Mouse (Mus musculus) kidney, adult 8-10 months (tissue): ENCODE results near the gene Nme4.

Source experiments
- DNase-seq, 2 experiments: peaks; one replicate each; pipeline ENCODE4 v3.0.0; 2022

The Nme4 gene

DNA sequence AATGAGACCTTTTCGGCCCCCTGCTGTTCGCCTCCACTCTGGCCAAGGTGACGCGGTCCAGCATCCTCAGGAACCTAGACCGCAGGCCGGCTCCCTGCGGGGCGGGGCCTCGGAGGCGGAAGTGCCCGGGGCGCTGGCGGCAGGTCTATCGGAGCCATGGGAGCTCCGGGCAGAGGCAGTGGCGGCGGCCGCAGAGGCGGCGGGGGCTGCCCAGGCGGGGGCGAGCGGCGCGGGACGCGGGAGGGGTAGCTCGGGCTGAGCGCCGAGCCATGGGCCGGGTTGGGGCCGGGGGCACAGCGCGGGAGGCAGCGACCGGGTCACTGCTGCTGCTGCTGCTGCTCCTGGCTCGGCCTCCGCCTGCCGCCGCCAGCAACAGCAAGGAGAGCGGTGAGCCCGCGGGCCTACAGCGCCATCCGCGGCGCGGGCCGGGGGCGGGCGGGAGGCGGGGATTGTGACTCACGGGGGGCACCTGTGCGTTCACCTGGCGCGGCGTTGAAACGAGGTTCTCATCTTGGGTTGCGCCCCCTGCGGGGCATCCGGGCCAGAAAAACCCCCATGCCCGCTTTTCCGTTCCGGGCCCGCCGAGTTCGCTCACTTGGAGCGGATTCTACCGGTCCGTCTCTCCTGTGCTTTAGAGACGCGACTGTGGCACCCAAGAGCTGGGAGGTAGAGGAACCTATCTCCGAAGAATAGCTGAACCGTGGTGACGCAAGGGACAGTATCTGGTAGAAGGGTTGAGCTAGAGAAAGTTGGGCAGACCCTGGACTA is 18.0 kb upstream of the Nme4 start, which contains the start of gene Tmem8:
Tmem8 (plus strand) TSS at position 119 of the 768 bp plus-strand sequence.
- peak; percentile 83 to 84 for DNase-seq

DNA sequence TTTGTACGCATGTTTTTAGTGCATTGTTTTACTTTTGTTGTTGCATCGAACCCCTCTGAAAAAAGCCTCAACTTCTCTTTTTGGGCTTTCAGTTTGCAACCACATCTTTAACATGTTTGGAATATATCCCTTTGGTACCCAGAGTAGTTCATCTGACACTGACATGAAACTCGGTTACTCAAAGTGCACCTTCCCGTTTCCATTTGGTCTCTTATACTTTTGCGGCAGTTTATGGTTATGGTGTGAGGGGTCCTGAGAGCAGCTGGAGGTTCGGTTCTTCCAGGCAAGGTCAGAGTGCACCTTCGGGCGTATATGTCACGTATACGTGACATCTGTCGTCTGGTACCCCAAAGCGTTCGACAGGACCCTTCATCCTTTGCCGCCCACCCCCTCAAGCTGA is 17.3 kb upstream of the Nme4 start:
- DNase-seq = no peak

- DNase-seq = no peak
Observed at GRCm38 (mm10) chr17:26111722-26112121, 16.3 kb upstream of the Nme4 start.

GRCm38 (mm10) chr17:26111024-26111423 is 15.6 kb upstream of the Nme4 start:
- DNase-seq = no peak

DNA sequence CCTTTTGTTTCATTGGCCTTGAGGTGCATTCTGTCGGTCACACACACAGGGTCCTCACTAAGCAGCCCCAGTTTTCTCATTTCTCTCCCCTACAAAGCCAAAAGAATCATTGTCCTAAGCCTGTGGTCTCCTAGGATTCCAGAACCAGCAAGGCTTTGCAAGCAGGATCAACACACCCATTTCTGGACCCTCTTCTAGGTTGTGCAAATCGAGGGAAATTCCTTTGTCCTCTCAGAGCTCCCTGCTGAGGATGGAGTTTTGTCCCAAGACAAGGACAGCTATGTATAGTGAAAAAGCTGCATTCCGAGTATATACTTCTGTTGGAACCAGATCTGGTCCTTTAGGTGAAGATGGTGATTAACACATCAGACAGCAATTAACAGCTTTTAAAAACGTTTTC is 14.8 kb upstream of the Nme4 start:
- no peak for DNase-seq

- DNase-seq = no peak
Observed at GRCm38 (mm10) chr17:26105619-26106018, 10.2 kb upstream of the Nme4 start.

GRCm38 (mm10) chr17:26101478-26101877 is 6.1 kb upstream of the Nme4 start:
- peak; percentile 79 to 85 for DNase-seq

GRCm38 (mm10) chr17:26100166-26100565 is 4.8 kb upstream of the Nme4 start:
- DNase-seq = no peak

DNA sequence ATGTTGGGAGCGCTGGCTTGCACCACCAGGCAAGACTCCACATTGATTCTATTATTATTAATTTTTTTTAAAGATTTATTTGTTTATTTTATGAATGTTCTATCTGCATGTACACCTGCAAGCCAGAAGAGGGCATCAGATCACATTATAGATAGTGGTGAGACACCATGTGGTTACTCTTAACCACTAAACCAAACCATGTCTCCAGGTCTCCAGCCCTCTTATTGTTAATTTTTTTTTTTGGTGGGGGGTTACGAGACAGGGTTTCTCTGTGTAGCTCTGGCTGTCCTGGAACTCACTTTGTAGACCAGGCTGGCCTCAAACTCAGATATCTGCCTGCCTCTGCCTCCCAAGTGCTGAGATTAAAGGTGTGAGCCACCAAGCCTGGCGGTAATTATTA is 3.9 kb upstream of the Nme4 start:
- DNase-seq = peak in 1 of 2 experiments; percentile 21

GRCm38 (mm10) chr17:26098461-26098860 is 3.1 kb upstream of the Nme4 start:
- no peak for DNase-seq

DNA sequence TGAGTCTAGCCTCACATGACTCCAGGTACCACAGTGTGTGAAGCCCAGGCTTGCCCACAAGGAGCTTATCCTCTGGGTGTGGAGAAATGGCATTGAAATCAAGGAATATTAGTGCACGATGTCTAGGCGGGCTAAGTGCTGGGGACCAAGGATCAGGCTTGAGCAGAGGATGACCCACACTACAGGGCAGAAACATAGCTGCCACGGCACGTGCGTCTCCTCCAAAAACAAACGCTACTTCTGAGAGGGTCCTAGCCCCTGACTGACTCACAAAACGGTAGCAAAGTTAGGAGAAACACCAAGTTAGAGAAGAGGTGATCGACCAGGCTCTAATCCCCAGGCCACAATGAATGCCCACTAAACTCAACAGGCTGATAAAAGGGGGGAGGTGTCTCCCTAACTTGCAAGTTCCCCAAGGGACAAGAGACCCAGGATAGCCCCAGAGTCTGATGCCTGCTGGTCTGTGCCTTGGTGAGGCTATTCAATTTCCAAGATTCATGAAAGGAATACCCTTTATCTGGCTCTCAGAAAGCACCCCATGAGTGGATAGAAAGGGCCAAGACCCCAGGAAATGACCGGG is 781 bp downstream of the Nme4 start:
- no peak for DNase-seq

DNA sequence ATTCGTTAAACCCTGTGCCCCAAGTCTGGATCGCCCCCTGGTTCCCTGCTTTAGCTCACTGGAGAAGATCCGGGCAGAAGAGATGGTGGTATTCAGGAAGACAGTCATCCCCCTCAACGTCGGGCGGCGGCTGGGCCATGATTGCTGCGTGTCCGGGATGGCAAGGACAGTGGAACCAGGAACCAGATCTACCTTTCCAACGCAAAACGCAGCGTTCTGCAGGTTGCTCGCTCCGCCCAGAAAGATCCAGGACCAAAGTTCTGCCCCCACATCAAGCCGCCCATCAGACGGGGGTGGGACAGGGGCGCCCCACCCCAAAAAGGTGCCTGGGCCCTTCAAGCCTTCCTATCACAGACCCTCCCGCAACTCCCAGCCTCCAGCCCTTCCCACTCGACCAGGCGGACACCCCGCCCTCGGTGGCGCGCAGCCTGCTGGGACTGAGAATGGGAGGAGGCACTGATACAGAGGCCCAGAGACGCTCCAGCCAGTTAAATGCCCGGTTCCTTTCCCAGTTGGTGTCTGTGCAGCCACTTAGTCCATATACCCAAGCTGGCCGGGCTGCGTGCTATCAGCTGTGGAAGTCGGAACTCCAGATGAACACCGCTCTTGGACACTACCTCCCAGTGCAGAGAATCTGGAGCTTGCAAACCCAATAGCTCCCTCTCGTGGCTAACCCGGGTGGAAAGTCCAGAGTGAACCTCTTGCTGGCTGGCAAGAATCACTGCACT is 5.3 kb downstream of the Nme4 start, which contains the start of gene Decr2:
Decr2 (minus strand) TSS at position 433 of the 728 bp plus-strand sequence.
- peak; percentile 92 to 95 for DNase-seq

DNA sequence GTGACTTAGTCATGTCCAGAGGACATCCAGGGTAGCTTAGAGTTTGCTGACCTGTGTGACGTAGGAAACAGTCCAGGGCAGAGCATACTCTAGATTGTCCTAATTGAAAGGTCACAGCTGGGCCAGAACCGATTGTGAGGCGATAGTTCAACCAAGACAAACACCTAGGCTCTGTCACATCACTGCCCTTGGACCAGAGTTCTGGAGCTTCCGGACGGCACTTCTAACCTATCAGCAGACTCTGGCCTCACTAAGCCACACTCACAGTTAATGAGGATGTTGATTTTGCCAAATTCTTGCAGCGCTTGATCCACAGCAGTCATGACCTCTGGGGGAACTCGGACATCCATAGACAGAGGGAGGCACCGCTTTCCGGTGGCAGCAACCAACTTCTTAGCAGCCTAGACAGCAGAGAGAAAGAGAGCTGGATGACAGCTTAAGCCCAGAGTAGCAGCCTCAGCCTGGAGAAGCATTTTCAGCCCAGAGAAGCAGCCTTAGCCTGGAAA is 8.3 kb downstream of the Nme4 start:
- no peak for DNase-seq

DNA sequence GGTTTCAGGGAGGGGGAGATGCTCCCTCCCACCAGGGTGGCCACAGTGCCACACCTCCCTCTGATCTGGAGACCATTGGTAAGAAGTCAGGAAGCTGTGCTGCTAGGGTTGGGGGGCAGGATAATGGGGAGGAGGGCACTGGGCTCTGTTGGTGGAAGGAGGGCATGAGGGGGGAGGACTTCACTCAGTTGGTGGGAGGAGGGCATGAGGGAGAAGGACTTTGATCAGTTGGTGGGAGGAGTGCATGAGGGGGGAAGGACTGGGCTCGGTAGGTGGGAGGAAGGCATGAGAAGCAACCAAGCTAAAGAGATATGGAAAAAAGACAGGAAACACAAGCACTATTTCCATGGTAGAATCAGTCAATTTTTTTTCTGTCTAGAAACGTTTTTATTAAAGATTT is 14.5 kb downstream of the Nme4 start:
- no peak for DNase-seq

- no peak for DNase-seq
Observed at GRCm38 (mm10) chr17:26078851-26079250, 16.6 kb downstream of the Nme4 start.

- DNase-seq = no peak
Observed at GRCm38 (mm10) chr17:26075246-26075645, 20.2 kb downstream of the Nme4 start.

- DNase-seq = no peak
Observed at GRCm38 (mm10) chr17:26070136-26070535, 25.3 kb downstream of the Nme4 start.

DNA sequence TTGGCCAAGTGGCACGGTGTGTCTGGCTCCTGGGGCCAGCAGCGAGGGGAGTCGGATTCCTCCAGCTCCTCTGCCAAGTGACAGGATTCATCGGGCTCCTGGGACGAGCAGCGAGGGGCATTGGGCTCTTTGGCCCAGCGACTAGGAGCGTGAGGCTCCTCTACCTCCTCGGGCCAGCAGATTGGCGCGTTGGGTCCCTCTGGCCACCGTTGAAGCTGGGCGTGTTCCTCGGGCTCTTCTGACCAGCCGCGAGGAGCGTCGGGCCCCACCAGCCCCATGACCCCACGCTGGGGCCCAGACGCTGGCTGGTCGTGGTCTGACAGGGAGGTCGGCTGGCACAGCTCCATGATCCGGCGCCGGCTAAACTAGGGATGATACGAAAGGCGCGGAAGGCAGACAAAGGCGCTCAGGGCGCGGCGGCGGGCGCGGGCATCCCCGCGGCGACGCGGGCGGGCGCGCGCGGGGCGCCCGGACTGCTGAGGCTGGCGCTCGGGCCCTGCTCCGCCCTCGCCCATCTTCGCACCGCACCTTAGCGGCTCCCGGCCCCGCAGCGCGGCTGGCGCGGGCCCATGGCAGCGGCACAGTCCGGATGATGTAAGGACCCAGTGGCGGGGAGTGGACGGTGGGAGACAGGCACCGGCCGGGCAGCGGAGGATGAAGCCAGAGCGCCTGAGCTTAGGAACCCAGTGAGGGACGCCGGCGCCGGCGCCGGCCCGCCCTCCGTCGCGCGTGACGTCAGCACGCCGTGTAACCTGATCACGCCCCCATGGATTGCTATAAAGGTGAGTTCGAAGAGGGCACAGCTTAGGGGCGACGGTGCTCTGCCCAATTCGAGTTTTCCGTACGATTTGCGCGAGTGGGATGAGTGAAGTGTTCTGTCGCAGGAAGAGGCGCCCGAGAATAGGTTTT is 26.3 kb downstream of the Nme4 start, which contains the start of gene Rab11fip3:
Rab11fip3 (minus strand) TSS at position 725 of the 909 bp plus-strand sequence.
- DNase-seq = peak; percentile 68 to 79

DNA sequence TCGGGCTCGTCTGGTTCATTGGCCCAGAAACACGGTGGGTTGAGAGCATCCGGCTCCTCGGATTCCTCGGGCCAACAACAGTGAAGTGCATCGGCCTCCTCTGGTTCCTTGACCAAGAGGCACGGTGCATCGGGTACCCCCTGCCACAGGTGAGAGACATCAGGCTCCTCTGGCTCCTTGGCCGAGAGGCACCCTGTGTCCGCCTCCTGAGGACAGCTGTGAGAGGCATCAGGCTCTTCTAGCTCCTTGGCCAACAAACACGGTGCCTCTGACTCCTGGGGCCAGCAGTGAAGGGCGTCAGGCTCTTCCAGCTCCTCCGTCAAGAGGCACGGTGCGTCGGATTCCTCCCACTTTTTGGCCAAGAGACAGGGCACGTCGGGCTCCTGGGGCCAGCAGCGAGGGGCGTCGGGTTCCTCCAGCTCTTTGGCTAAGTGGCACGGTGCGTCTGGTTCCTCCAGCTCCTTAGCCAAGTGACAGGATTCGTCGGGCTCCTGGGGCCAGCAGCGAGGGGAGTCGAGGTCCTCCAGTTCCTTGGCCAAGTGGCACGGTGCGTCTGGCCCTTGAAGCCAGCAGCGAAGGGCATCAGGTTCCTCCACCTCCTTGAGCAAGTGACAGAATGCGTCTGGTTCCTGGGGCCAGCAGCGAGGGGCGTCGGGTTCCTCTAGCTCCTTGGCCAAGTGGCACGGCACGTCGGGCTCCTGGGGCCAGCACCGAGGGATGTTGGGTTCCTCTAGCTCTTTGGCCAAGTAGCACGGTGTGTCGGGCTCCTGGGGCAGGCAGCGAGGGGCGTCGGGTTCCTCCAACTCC is 27.2 kb downstream of the Nme4 start:
- no peak for DNase-seq

GRCm38 (mm10) chr17:26066488-26067020 is 28.8 kb downstream of the Nme4 start:
- no peak for DNase-seq

DNA sequence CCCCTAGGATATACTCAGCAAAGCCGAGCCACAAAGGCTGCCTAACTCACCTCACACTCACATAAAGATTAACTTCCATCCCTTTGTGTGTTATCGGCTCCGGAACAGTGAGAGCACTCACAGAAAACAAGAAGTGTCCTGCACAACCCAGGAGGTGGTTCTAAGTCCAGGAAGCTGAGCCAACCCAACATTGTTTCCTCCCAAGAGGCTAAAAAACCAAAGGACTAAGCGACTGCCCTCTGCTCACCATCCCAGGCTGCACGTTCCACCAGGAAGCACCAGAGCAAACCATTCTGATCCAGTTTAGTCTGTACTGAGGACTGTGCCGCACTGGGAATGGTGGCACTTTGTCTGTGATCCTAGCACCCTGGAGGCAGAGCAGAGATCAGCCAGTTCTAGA is 30.5 kb downstream of the Nme4 start:
- no peak for DNase-seq
